Mouse (Mus musculus): ENCODE data around the gene Fsd1.

GRCm38 (mm10) chr17:55969966-55970891 lies 16.1 kb upstream of the Fsd1 start, which contains the start of gene Shd:
- TF ChIP-seq CTCF (IDR thresholded peaks at IDR 0.05; ENCODE audit: low read depth) = no peak
- no peak for TF ChIP-seq EP300 (IDR thresholded peaks at IDR 0.05; ENCODE audit: low read depth)

Measured in liver, postnatal 0 days (tissue).